Mouse (Mus musculus): ENCODE data around the gene Gorasp2.

Gorasp2 gene

GRCm38 (mm10) chr2:70661715-70662495 lies 529 bp downstream of the Gorasp2 start, which contains the start of gene Gm26558:
Gene Gm26558, minus strand, starts transcription at chr2:70662108.
- no peak for DNase-seq

- no peak for DNase-seq
Measured at GRCm38 (mm10) chr2:70663764-70664163, 2.4 kb downstream of the Gorasp2 start.

- DNase-seq, result no peak
Measured at GRCm38 (mm10) chr2:70667016-70667415, 5.6 kb downstream of the Gorasp2 start.

- DNase-seq, result no peak
Measured at GRCm38 (mm10) chr2:70669241-70669640, 7.9 kb downstream of the Gorasp2 start.

- no peak for DNase-seq
Measured at GRCm38 (mm10) chr2:70669896-70670295, 8.5 kb downstream of the Gorasp2 start.

GRCm38 (mm10) chr2:70672476-70672875 lies 11.1 kb downstream of the Gorasp2 start:
- no peak for DNase-seq

- no peak for DNase-seq
Measured at GRCm38 (mm10) chr2:70673445-70674126, 12.2 kb downstream of the Gorasp2 start.

- DNase-seq, result no peak
Measured at GRCm38 (mm10) chr2:70682324-70682723, 20.9 kb downstream of the Gorasp2 start.

GRCm38 (mm10) chr2:70688454-70689078 lies 27.2 kb downstream of the Gorasp2 start:
- DNase-seq, result no peak

GRCm38 (mm10) chr2:70690195-70690594 lies 28.8 kb downstream of the Gorasp2 start:
- no peak for DNase-seq

GRCm38 (mm10) chr2:70695712-70696111 lies 34.3 kb downstream of the Gorasp2 start:
- DNase-seq, result no peak

- DNase-seq, result no peak
Measured at GRCm38 (mm10) chr2:70700851-70701250, 39.5 kb downstream of the Gorasp2 start.

GRCm38 (mm10) chr2:70701571-70701970 lies 40.2 kb downstream of the Gorasp2 start:
- no peak for DNase-seq

GRCm38 (mm10) chr2:70702403-70702802 lies 41.0 kb downstream of the Gorasp2 start:
- DNase-seq, result no peak

GRCm38 (mm10) chr2:70708986-70709730 lies 47.8 kb downstream of the Gorasp2 start:
- no peak for DNase-seq

- no peak for DNase-seq
Measured at GRCm38 (mm10) chr2:70710236-70710635, 48.9 kb downstream of the Gorasp2 start.

GRCm38 (mm10) chr2:70710878-70711277 lies 49.5 kb downstream of the Gorasp2 start:
- no peak for DNase-seq

- no peak for DNase-seq
Measured at GRCm38 (mm10) chr2:70723610-70724243, 62.4 kb downstream of the Gorasp2 start.

- no peak for DNase-seq
Measured at GRCm38 (mm10) chr2:70727089-70727488, 65.7 kb downstream of the Gorasp2 start.

GRCm38 (mm10) chr2:70735534-70735933 lies 74.2 kb downstream of the Gorasp2 start:
- DNase-seq, result no peak

GRCm38 (mm10) chr2:70736008-70736407 lies 74.6 kb downstream of the Gorasp2 start:
- DNase-seq, result no peak

- DNase-seq, result no peak
Measured at GRCm38 (mm10) chr2:70741901-70742300, 80.5 kb downstream of the Gorasp2 start.

GRCm38 (mm10) chr2:70742588-70742987 lies 81.2 kb downstream of the Gorasp2 start:
- no peak for DNase-seq
